Mouse (Mus musculus): ENCODE data around the gene Nme9.

DNA sequence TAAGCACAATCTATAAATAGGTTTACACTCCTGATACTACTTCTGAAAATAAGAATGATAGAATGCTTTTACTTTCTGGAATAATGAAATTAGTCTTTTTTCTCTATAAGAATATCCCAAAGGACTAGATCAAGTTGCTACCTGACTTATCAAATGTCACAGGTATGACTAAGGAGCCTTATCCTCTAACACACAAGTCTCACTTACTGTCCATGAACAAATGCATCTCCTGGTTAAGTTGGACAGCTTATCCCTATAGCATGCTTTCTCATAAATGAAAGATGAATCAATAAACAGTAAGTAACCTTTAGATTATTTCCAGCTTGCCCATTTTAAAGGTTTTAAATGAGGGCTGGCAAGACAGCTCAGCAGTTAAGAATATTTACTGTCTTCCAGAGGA lies 33.4 kb downstream of the Nme9 start:
- no peak for TF ChIP-seq CTCF (conservative IDR thresholded peaks at IDR 0.05; ENCODE audit: insufficient read depth, insufficient read length, low read depth, low read length)
- TF ChIP-seq POLR2A (IDR thresholded peaks at IDR 0.05; ENCODE audit: low read depth, low read length): no peak

Data from kidney, adult 2 months (tissue).